Mouse (Mus musculus) lung, adult 2 months (tissue): ENCODE results near the gene Azin2. TPM values are rescaled to one million over a fixed set of nuclear protein-coding genes. Genes with fewer than 3 reads are reported as not detected.

Experiments used
- DNase-seq: peaks from one replicate; pipeline ENCODE4 v3.0.0; 2022
- H3K4me1 ChIP-seq: fragments of 200-500 bp; 2 replicates; pipeline ENCODE4 v1.6.1; 2011; ENCODE audit warnings: low read length; ENCODE audit not compliant: control insufficient read depth, insufficient read depth
- H3K4me3 ChIP-seq: fragments of 200-500 bp; replicated peaks from 2 replicates; pipeline ENCODE3; 2011; ENCODE audit warnings: low read depth, mild to moderate bottlenecking, control low read depth, low read length; ENCODE audit errors: extremely low read depth
- CTCF ChIP-seq: fragments of 200-500 bp; IDR thresholded peaks from 2 replicates; pipeline ENCODE4 v1.5.1; 2011; ENCODE audit warnings: mild to moderate bottlenecking, low read length, control low read depth; ENCODE audit not compliant: insufficient read depth
- POLR2A ChIP-seq: fragments of 200-500 bp; IDR thresholded peaks from 2 replicates; pipeline ENCODE4 v1.6.1; 2011; ENCODE audit warnings: low read depth, mild to moderate bottlenecking, control low read depth, low read length, borderline replicate concordance; ENCODE audit errors: extremely low read depth
- WGBS: fragments of 180-500 bp; shearing (Covaris S2); methylation state at CpG from one replicate; pipeline ENCODE4 v1.1.7; 2018; 5-methylcytosine and 5-hydroxymethylcytosine counted together
- polyA plus RNA-seq: library from polyadenylated mRNA; depleted of rRNA; stranded (reverse); fragments of >200 nt; gene quantifications from 2 replicates; pipeline ENCODE4 v1.2.3, GENCODE M21; 2012

Gene Azin2
- polyA plus RNA-seq, 1 experiment: 46.2 TPM

DNA sequence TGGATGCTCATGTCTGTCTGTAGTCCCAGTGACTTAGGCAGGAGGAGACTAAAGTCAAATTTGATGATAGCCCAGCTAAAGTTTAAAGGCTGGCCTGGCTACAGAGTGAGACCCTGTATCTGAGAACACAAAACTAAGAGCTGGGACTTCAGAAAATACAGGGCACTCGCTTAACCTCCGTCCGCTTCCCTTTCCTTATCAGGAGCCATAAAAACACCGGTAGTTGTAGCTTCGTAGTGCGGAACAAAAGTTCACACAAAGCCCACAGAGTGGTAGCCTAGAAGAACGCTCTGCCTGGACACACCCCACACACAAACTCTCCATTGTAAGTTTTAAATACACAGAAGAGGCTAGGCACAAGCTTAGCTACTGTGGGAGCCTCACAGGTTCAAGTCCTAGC, 33.0 kb upstream of the Azin2 start:
- H3K4me1 ChIP-seq: peaks cover 11% of the 10 kb centered on the region; the same call in 1 of the 2 replicates
- no peak overlapping the region for H3K4me3 ChIP-seq
- no peak for TF ChIP-seq POLR2A
- no peak for TF ChIP-seq CTCF
- DNase-seq: no peak
- WGBS: 70% methylated on average over 7 of the region's 7 CpGs

DNA sequence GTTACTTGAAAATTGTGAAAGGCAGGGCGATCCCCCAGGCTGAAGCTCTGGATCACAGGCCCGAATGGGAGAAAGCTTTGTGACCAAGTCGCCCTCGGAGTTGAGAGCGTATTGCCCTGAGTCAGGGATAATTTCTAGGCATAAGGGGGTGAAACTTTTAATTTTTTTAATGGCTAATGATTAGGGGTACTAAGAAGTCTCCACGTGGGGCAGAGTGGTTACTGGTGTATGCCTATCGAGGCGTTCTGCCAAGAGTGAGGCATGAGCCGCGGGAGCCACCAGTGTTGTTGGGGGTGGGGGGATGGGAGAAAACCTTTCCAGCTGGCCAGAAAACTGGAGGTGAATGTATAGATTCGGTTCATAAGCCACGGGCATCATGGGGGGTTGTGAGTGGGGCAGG, 31.4 kb upstream of the Azin2 start:
- TF ChIP-seq POLR2A: no peak
- TF ChIP-seq CTCF: no peak
- Histone ChIP-seq H3K4me1 (peaks cover 11% of the 10 kb centered on the region; the same call in 1 of the 2 replicates), H3K4me3 (peak overlapping the region; percentile 77)
- no peak for DNase-seq
- 1% methylated on average over 12 of the region's 12 CpGs for WGBS

DNA sequence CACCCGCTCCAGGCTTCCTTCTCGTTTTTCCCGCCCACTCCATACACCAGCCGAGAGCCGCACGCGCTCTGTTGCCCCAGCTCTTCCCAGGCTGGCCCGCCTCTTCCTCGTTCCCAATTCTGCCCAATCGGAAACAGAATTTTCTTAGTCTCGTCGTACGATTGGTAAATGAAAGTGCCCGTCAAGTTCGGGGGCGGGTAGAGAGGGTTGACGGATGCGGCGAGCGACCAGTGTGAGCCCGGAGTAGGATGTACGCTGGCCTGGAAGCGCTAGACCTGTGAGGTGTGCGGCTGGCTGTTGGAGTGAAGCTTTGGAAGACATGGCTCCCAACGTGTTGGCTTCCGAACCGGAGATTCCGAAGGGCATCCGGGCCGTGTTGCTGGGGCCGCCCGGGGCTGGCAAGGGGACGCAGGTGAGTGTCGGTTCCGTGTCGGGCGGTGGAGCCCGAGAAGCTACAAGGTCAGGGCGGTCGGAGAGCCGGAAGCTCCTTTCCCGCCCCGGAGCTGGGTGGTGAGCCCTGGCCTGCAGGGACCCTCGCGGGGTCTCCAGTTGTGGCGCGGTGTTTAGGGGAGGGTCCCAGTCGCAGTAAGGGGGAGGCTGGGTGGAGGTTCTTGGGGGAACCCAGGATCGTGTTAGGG, 30.9 kb upstream of the Azin2 start:
- under 1% methylated on average over 49 of the region's 49 CpGs for WGBS
- H3K4me3 ChIP-seq: peak overlapping the region; percentile 77
- DNase-seq: peak; percentile 96
- peaks cover 9% of the 10 kb centered on the region; the same call in 1 of the 2 replicates for H3K4me1 ChIP-seq
- TF ChIP-seq POLR2A (peak; percentile 78; the same call in 1 of the 2 replicates), CTCF (no peak)

DNA sequence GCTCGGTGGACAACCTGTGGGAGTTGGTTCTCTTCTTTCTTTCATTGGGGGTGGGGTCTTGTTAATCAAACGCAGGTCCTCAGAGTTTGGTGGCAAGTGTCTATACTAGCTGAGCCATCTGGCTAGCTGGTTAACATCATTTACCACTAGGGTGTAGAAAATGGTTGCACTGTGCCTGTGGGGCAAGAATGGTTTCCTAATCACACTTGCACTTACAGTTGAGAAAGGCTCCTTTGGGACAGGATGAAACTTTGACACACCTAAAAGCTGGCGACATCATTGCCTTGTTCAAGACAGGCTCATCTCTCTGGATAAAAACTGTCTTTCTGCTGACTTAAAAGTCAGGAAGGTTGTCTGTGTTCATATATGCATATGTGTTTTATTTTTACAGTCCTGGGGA, 29.9 kb upstream of the Azin2 start:
- peaks cover 9% of the 10 kb centered on the region; the same call in 1 of the 2 replicates for H3K4me1 ChIP-seq
- H3K4me3 ChIP-seq: no peak overlapping the region
- WGBS: 93% methylated on average over 3 of the region's 3 CpGs
- TF ChIP-seq POLR2A: no peak
- no peak for DNase-seq

DNA sequence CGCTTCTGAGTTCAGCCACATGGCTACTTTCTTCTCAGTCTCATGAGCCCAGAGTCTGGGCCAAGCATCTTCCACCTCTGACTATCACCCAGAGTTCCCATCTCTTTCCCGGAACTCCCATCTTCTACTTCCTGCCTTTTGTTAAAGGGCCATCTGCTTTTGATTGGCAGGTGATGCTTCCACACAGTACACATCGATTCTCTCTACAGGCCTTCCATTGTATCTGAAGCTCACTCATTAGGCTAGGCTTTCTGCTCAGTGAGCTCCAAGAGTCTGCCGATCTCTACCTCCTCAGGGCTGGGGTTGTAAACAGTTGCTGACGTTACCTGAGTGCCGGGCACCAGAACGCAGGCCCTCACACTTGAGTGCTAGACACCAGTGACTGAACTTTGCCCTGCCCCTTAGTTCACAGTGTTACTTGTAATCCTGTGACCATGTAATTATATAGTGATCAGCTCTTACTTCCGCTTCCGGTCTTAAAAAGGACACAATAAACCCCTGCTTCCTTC, 29.3 kb upstream of the Azin2 start, which contains the start of gene Ak2:
TSS of gene Ak2 (plus strand) at position 459 of the 509 bp plus-strand sequence.
- no peak within 1 kb of the TSS for H3K4me3 ChIP-seq
- peaks cover 9% of the 10 kb centered on the region; the same call in 1 of the 2 replicates for H3K4me1 ChIP-seq
- WGBS: 90% methylated on average over 9 of the region's 9 CpGs
- TF ChIP-seq CTCF (no peak), POLR2A (no peak)
- DNase-seq: no peak

DNA sequence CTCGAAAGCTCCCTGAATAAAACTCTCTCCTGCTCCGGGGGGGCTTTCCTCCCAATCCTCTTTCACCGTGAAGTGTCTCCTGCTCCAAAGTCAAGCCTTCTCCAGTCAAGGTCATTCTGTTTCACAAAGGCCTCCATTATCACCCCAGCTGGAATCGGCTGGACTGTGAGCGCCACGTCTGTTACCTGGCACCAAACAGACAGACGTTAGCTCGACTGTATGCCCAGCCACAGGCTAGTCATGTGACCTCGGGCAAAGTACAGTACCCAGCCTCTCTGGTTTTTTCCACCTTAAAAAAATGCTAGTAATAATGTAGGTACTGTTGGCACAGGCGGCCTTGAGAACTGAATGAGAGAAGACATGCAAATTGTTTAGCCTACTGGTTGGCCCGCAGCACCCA, 27.4 kb upstream of the Azin2 start:
- peaks cover 9% of the 10 kb centered on the region; the same call in 1 of the 2 replicates for H3K4me1 ChIP-seq
- DNase-seq: no peak
- whole genome bisulfite sequencing: 55% methylated on average over 11 of the region's 11 CpGs
- H3K4me3 ChIP-seq: no peak overlapping the region
- TF ChIP-seq POLR2A: no peak
- TF ChIP-seq CTCF: no peak

DNA sequence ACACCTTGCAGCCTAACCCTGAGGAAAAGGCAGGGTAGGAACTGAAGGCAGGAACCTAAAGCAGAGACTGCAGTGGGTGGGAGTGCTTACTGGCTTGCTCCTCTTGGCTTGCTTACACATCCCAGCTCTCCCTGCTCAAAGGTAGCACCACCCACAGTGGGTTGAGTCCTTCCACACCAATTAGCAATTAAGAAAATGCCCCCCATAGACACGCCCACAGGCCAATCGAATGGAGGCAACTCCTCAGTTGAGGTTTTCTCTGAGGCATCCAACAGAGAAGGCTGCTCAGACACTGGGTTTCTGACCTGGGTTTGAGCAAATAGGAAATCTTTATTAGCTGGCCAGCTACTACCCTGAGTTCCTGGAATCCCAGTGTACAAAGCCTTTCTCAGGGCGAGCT, 26.7 kb upstream of the Azin2 start:
- WGBS: 62% methylated on average over 3 of the region's 3 CpGs
- TF ChIP-seq POLR2A (no peak), CTCF (no peak)
- Histone ChIP-seq H3K4me1 (peaks cover 3% of the 10 kb centered on the region; the same call in 1 of the 2 replicates), H3K4me3 (no peak overlapping the region)
- no peak for DNase-seq

DNA sequence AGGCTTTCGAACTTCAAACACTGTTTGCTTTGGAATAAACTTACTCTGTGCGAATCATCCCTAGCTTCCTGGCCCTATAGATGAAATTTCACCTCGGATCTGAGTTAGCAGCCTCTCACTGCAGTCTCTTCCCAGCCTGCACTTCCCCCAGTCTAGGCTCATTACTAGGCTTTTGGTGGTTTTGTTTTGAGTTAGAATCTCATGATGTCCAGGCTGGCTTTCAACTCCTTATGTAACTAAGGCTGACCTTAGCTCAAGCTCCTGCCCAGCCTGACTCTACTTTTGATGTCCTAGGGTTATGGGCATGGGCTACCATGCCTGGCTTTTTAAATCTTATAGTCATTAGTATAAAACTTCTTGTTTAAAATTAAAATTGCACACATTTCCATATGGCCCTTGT, 22.4 kb upstream of the Azin2 start:
- no peak overlapping the region for H3K4me3 ChIP-seq
- WGBS: 48% methylated on average over 3 of the region's 3 CpGs
- DNase-seq: no peak
- TF ChIP-seq POLR2A (no peak), CTCF (no peak)
- peaks cover 3% of the 10 kb centered on the region; the same call in 1 of the 2 replicates for H3K4me1 ChIP-seq

DNA sequence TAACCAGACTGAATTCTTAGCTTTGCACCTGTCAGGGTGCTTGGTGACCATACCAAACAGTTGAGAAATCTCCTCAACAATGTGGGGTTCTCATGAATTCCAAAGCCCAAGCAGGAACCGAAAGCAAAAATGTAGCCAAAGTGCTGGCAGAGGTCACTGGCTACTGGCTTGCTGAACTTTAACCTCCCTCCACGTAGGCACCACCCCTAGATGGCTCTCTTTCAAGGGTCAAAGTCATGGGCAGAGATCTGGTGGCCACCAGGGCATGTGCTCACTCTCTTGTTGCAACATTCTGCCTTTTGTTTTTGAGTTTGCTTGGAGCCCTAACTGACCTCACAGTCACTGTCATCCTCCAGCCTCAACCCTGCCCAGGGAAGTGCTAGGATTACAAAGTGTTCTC, 21.4 kb upstream of the Azin2 start:
- 31% methylated on average over 2 of the region's 2 CpGs for WGBS
- peaks cover 3% of the 10 kb centered on the region; the same call in 1 of the 2 replicates for H3K4me1 ChIP-seq
- no peak overlapping the region for H3K4me3 ChIP-seq
- DNase-seq: peak; percentile 35
- no peak for TF ChIP-seq CTCF
- no peak for TF ChIP-seq POLR2A

DNA sequence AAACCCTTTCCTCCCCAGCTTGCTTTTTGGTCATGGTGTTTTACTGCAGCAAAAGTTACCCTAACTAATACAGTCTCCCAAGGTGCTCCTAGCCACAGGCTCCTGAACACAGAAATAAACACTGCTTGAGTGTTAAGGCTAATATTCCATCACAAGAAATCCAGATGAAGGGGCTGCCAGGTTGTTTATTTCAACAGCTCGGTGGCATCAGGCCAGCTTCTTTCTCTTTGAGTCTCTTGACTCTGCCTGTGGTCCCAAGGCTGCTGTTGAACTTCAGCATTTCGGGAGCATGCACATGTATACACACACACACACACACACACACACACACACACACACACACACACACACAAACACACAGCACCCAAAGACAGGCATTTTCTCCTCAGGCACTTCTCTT, 20.9 kb upstream of the Azin2 start:
- no peak for DNase-seq
- no peak overlapping the region for H3K4me3 ChIP-seq
- no peak for TF ChIP-seq POLR2A
- TF ChIP-seq CTCF: no peak
- peaks cover 3% of the 10 kb centered on the region; the same call in 1 of the 2 replicates for H3K4me1 ChIP-seq
- 24% methylated on average over 2 of the region's 2 CpGs for WGBS

DNA sequence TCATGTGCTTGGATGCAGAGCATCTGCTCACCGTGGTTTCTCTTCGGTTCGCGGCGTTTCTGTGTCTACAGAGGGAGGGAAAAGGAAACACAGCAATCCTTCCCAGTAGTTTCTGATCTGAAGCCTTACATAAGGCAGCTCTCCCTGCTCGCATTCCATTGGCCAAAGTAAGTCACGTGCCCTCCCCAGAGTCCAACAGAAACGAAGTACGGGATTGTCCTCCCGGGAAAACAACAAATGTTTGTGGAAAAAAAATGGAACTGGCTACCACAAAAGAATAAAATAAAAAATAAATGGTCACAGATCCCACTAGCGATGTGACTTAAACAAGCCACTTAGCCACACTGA, 19.6 kb upstream of the Azin2 start:
- WGBS: 69% methylated on average over 11 of the region's 11 CpGs
- TF ChIP-seq POLR2A (no peak), CTCF (no peak)
- DNase-seq: no peak
- Histone ChIP-seq H3K4me3 (no peak overlapping the region), H3K4me1 (peaks cover 3% of the 10 kb centered on the region; the same call in 1 of the 2 replicates)
